Mouse (Mus musculus): Measurements from ENCODE around the gene Rad23a. TPM values are rescaled to one million over a fixed set of nuclear protein-coding genes. Genes with fewer than 3 reads are reported as not detected.
"Not testable (repeated sequence)": the region's sequence is repeated elsewhere in the genome, so short reads cannot be mapped to it uniquely, and the experiment has no call there.

Rad23a gene
- polyA plus RNA-seq, 1 experiment from 2014 or later, result 93.1 TPM

GRCm38 (mm10) chr8:84826518-84826917, 13.9 kb downstream of the Rad23a start:
- not testable (repeated sequence) for H3K9ac ChIP-seq (ENCODE audit: low read length); ATAC-seq (ENCODE audit: insufficient number of reproducible peaks, low FRiP score, low TSS enrichment, low read depth); H3K27ac ChIP-seq (replicated peaks; ENCODE audit: low read depth, low read length); H3K27me3 ChIP-seq (ENCODE audit: control insufficient read depth, insufficient read depth, low read length); H3K36me3 ChIP-seq (ENCODE audit: control insufficient read depth, insufficient read depth, low read length); DNase-seq (ENCODE audit: low spot score); H3K4me1 ChIP-seq (ENCODE audit: control insufficient read depth, insufficient read depth, low read length); H3K4me3 ChIP-seq (ENCODE audit: low read depth, low read length); H3K9me3 ChIP-seq (ENCODE audit: control insufficient read depth, low read length); H3K4me2 ChIP-seq (ENCODE audit: low read depth, severe bottlenecking)
- 91% methylated on average over 2 of the region's 2 CpGs for WGBS

GRCm38 (mm10) chr8:84825636-84826035, 14.8 kb downstream of the Rad23a start:
- H3K4me1 ChIP-seq (ENCODE audit: control insufficient read depth, insufficient read depth, low read length), result no peaks in the 10 kb centered on the region; the same call in 1 of the 2 replicates
- no peaks in the 10 kb centered on the region for H3K36me3 ChIP-seq (ENCODE audit: control insufficient read depth, insufficient read depth, low read length)
- ATAC-seq (ENCODE audit: insufficient number of reproducible peaks, low FRiP score, low TSS enrichment, low read depth) (no peak), DNase-seq (ENCODE audit: low spot score) (no peak)
- 57% methylated on average over 4 of the region's 4 CpGs for WGBS
- no peak overlapping the region for H3K27ac ChIP-seq (replicated peaks; ENCODE audit: low read depth, low read length)
- no peaks in the 10 kb centered on the region for H3K27me3 ChIP-seq (ENCODE audit: control insufficient read depth, insufficient read depth, low read length)
- H3K4me2 ChIP-seq (ENCODE audit: low read depth, severe bottlenecking), result no peak overlapping the region
- no peak overlapping the region for H3K4me3 ChIP-seq (ENCODE audit: low read depth, low read length)
- H3K9me3 ChIP-seq (ENCODE audit: control insufficient read depth, low read length), result no peaks in the 10 kb centered on the region
- no peak overlapping the region for H3K9ac ChIP-seq (ENCODE audit: low read length)

GRCm38 (mm10) chr8:84823653-84824052, 16.8 kb downstream of the Rad23a start:
- Histone ChIP-seq H3K4me1 (ENCODE audit: control insufficient read depth, insufficient read depth, low read length) (no peaks in the 10 kb centered on the region; the same call in 1 of the 2 replicates), H3K27me3 (ENCODE audit: control insufficient read depth, insufficient read depth, low read length) (no peaks in the 10 kb centered on the region), H3K27ac (replicated peaks; ENCODE audit: low read depth, low read length) (no peak overlapping the region), H3K4me3 (ENCODE audit: low read depth, low read length) (no peak overlapping the region), H3K9me3 (ENCODE audit: control insufficient read depth, low read length) (no peaks in the 10 kb centered on the region), H3K36me3 (ENCODE audit: control insufficient read depth, insufficient read depth, low read length) (no peaks in the 10 kb centered on the region), H3K9ac (ENCODE audit: low read length) (no peak overlapping the region), H3K4me2 (ENCODE audit: low read depth, severe bottlenecking) (peak overlapping the region; percentile 34; the same call in 1 of the 2 replicates)
- peak; percentile 49 for ATAC-seq (ENCODE audit: insufficient number of reproducible peaks, low FRiP score, low TSS enrichment, low read depth)
- DNase-seq (ENCODE audit: low spot score), result peak; percentile 84
- under 1% methylated on average over 18 of the region's 18 CpGs for WGBS

- H3K36me3 ChIP-seq (ENCODE audit: control insufficient read depth, insufficient read depth, low read length), result no peaks in the 10 kb centered on the region
- 31% methylated on average over 3 of the region's 3 CpGs for WGBS
- H3K9me3 ChIP-seq (ENCODE audit: control insufficient read depth, low read length), result no peaks in the 10 kb centered on the region
- no peaks in the 10 kb centered on the region; the same call in 1 of the 2 replicates for H3K4me1 ChIP-seq (ENCODE audit: control insufficient read depth, insufficient read depth, low read length)
- H3K27ac ChIP-seq (replicated peaks; ENCODE audit: low read depth, low read length), result no peak within 1 kb of the TSS
- DNase-seq (ENCODE audit: low spot score) (no peak), ATAC-seq (ENCODE audit: insufficient number of reproducible peaks, low FRiP score, low TSS enrichment, low read depth) (no peak)
- H3K9ac ChIP-seq (ENCODE audit: low read length), result no peak within 1 kb of the TSS
- no peaks in the 10 kb centered on the region for H3K27me3 ChIP-seq (ENCODE audit: control insufficient read depth, insufficient read depth, low read length)
- peak within 1 kb of the TSS; percentile 34; the same call in 1 of the 2 replicates for H3K4me2 ChIP-seq (ENCODE audit: low read depth, severe bottlenecking)
- no peak within 1 kb of the TSS for H3K4me3 ChIP-seq (ENCODE audit: low read depth, low read length)
Measured at GRCm38 (mm10) chr8:84822723-84823122, 17.7 kb downstream of the Rad23a start, which contains the start of gene Dand5. Gene Dand5 (minus strand): TSS chr8:84822823.

GRCm38 (mm10) chr8:84816117-84816516, 24.3 kb downstream of the Rad23a start:
- Histone ChIP-seq H3K4me1 (ENCODE audit: control insufficient read depth, insufficient read depth, low read length) (no peaks in the 10 kb centered on the region; the same call in 1 of the 2 replicates), H3K27me3 (ENCODE audit: control insufficient read depth, insufficient read depth, low read length) (peaks cover 10% of the 10 kb centered on the region), H3K4me2 (ENCODE audit: low read depth, severe bottlenecking) (no peak overlapping the region), H3K9ac (ENCODE audit: low read length) (no peak overlapping the region), H3K9me3 (ENCODE audit: control insufficient read depth, low read length) (no peaks in the 10 kb centered on the region), H3K4me3 (ENCODE audit: low read depth, low read length) (no peak overlapping the region), H3K36me3 (ENCODE audit: control insufficient read depth, insufficient read depth, low read length) (no peaks in the 10 kb centered on the region), H3K27ac (replicated peaks; ENCODE audit: low read depth, low read length) (no peak overlapping the region)
- WGBS, result 78% methylated on average over 17 of the region's 17 CpGs
- ATAC-seq (ENCODE audit: insufficient number of reproducible peaks, low FRiP score, low TSS enrichment, low read depth) (no peak), DNase-seq (ENCODE audit: low spot score) (no peak)

DNA sequence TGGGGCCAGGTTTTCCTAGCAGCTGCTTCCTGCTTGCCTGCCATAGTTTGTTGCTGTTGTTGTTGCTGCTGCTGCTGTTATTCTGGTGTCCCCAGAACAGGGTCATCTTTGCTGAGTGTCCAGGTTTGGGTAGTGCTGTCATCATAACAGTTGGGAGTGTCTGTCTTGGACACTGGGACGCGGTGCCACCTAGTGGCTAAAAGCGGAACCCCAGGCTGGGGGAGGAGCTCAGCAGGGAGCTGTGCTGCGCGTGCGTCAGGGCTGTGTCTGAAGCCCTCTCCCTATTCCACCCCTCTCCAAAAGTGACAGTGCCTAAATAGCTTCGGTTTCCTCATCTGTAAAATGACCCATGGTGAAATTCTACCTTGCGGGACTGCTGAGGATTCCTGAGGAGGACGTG, 24.9 kb downstream of the Rad23a start:
- 11% methylated on average over 9 of the region's 9 CpGs for WGBS
- H3K9ac ChIP-seq (ENCODE audit: low read length), result no peak overlapping the region
- DNase-seq (ENCODE audit: low spot score) (peak; percentile 96), ATAC-seq (ENCODE audit: insufficient number of reproducible peaks, low FRiP score, low TSS enrichment, low read depth) (peak; percentile 75)
- H3K36me3 ChIP-seq (ENCODE audit: control insufficient read depth, insufficient read depth, low read length), result no peaks in the 10 kb centered on the region
- H3K4me3 ChIP-seq (ENCODE audit: low read depth, low read length), result no peak overlapping the region
- H3K27ac ChIP-seq (replicated peaks; ENCODE audit: low read depth, low read length), result no peak overlapping the region
- H3K4me1 ChIP-seq (ENCODE audit: control insufficient read depth, insufficient read depth, low read length), result peaks cover 2% of the 10 kb centered on the region; the same call in 1 of the 2 replicates
- H3K4me2 ChIP-seq (ENCODE audit: low read depth, severe bottlenecking), result no peak overlapping the region
- peaks cover 10% of the 10 kb centered on the region for H3K27me3 ChIP-seq (ENCODE audit: control insufficient read depth, insufficient read depth, low read length)
- no peaks in the 10 kb centered on the region for H3K9me3 ChIP-seq (ENCODE audit: control insufficient read depth, low read length)

GRCm38 (mm10) chr8:84814555-84815441, 25.7 kb downstream of the Rad23a start:
- no peak for DNase-seq (ENCODE audit: low spot score)
- Histone ChIP-seq H3K4me2 (ENCODE audit: low read depth, severe bottlenecking) (no peak overlapping the region), H3K27ac (replicated peaks; ENCODE audit: low read depth, low read length) (no peak overlapping the region), H3K36me3 (ENCODE audit: control insufficient read depth, insufficient read depth, low read length) (no peaks in the 10 kb centered on the region), H3K4me3 (ENCODE audit: low read depth, low read length) (no peak overlapping the region), H3K9ac (ENCODE audit: low read length) (no peak overlapping the region), H3K27me3 (ENCODE audit: control insufficient read depth, insufficient read depth, low read length) (peaks cover 11% of the 10 kb centered on the region), H3K4me1 (ENCODE audit: control insufficient read depth, insufficient read depth, low read length) (peaks cover 3% of the 10 kb centered on the region; the same call in 1 of the 2 replicates), H3K9me3 (ENCODE audit: control insufficient read depth, low read length) (no peaks in the 10 kb centered on the region)
- no peak for ATAC-seq (ENCODE audit: insufficient number of reproducible peaks, low FRiP score, low TSS enrichment, low read depth)
- WGBS, result 44% methylated on average over 19 of the region's 19 CpGs

DNA sequence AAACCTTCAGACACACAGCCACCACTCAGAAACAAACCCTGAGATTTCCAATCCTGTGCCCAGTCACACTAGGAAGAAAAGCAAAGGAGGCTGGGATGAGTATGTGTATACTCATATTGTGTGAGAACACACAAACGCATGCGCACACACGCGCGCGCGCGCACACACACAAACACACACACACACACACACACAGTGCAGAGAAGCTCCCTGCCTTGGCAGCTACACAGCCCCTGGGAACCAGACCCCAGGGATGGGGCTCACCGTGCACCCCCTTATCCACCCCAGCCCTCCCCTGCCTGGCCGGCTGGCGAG, 26.3 kb downstream of the Rad23a start:
- ATAC-seq (ENCODE audit: insufficient number of reproducible peaks, low FRiP score, low TSS enrichment, low read depth), result no peak
- DNase-seq (ENCODE audit: low spot score), result no peak
- Histone ChIP-seq H3K4me2 (ENCODE audit: low read depth, severe bottlenecking) (no peak overlapping the region), H3K27ac (replicated peaks; ENCODE audit: low read depth, low read length) (no peak overlapping the region), H3K4me1 (ENCODE audit: control insufficient read depth, insufficient read depth, low read length) (peaks cover 3% of the 10 kb centered on the region; the same call in 1 of the 2 replicates), H3K36me3 (ENCODE audit: control insufficient read depth, insufficient read depth, low read length) (no peaks in the 10 kb centered on the region), H3K9ac (ENCODE audit: low read length) (no peak overlapping the region), H3K9me3 (ENCODE audit: control insufficient read depth, low read length) (no peaks in the 10 kb centered on the region), H3K4me3 (ENCODE audit: low read depth, low read length) (no peak overlapping the region), H3K27me3 (ENCODE audit: control insufficient read depth, insufficient read depth, low read length) (peaks cover 17% of the 10 kb centered on the region)
- 86% methylated on average over 11 of the region's 11 CpGs for WGBS

All from limb, embryonic 11.5 days (tissue).